Mouse (Mus musculus) neural tube, embryonic 15.5 days (tissue): Measurements from ENCODE around the gene Eprs. TPM values are rescaled to one million over a fixed set of nuclear protein-coding genes. Genes with fewer than 3 reads are reported as not detected.

Source experiments
- ATAC-seq: fragments of 200-750 bp; cut with Nextera tagmentation; 2 replicates; pipeline ENCODE4 v1.8.0; 2017; ENCODE audit warnings: mild to moderate bottlenecking, moderate TSS enrichment, moderate library complexity; ENCODE audit not compliant: low FRiP score
- H3K27ac ChIP-seq: fragments of 300-500 bp; sonication (generic); replicated peaks from 2 replicates; pipeline ENCODE4 v1.5.1; 2015; ENCODE audit warnings: mild to moderate bottlenecking, inconsistent platforms
- H3K27me3 ChIP-seq: fragments of 300-500 bp; sonication (generic); replicated peaks from 2 replicates; pipeline ENCODE4 v1.6.1; 2015; ENCODE audit warnings: inconsistent platforms
- H3K36me3 ChIP-seq: fragments of 300-500 bp; sonication (generic); 2 replicates; pipeline ENCODE4 v1.6.1; 2015; ENCODE audit warnings: inconsistent platforms
- H3K4me1 ChIP-seq: fragments of 300-500 bp; sonication (generic); 2 replicates; pipeline ENCODE4 v1.6.1; 2015; ENCODE audit warnings: inconsistent platforms
- H3K4me2 ChIP-seq: fragments of 300-500 bp; sonication (generic); 2 replicates; pipeline ENCODE4 v1.6.1; 2015; ENCODE audit warnings: inconsistent platforms, mild to moderate bottlenecking, moderate library complexity
- H3K4me3 ChIP-seq: fragments of 300-500 bp; sonication (generic); replicated peaks from 2 replicates; pipeline ENCODE4 v1.5.1; 2015; ENCODE audit warnings: mild to moderate bottlenecking, inconsistent platforms
- H3K9ac ChIP-seq: fragments of 300-500 bp; sonication (generic); replicated peaks from 2 replicates; pipeline ENCODE4 v1.6.1; 2015; ENCODE audit warnings: mild to moderate bottlenecking, inconsistent platforms
- H3K9me3 ChIP-seq: fragments of 300-500 bp; sonication (generic); replicated peaks from 2 replicates; pipeline ENCODE4 v1.6.1; 2016; ENCODE audit warnings: inconsistent platforms
- WGBS: fragments of 180-500 bp; shearing (Covaris S2); methylation state at CpG from one replicate; pipeline ENCODE4 v1.1.7; 2015; ENCODE audit warnings: mixed read lengths; 5-methylcytosine and 5-hydroxymethylcytosine counted together
- polyA plus RNA-seq: library from polyadenylated mRNA; unstranded; fragments of >200 nt; fragmentation: Nextera tagmentation; extraction: Ambion mirVana; gene quantifications from 2 replicates; pipeline ENCODE4 v1.2.1, GENCODE M21; 2015

Eprs gene
- polyA plus RNA-seq, 1 experiment from 2014 or later, result 134 TPM

GRCm38 (mm10) chr1:185335231-185335765 lies 27.5 kb upstream of the Eprs start:
- 68% methylated on average over 6 of the region's 6 CpGs for WGBS
- ATAC-seq, result no peak

GRCm38 (mm10) chr1:185336535-185336934 lies 26.3 kb upstream of the Eprs start:
- Histone ChIP-seq H3K4me2 (no peak overlapping the region), H3K4me1 (peaks cover 28% of the 10 kb centered on the region), H3K9me3 (no peaks in the 10 kb centered on the region), H3K36me3 (peaks cover 25% of the 10 kb centered on the region), H3K9ac (no peak overlapping the region), H3K4me3 (no peak overlapping the region), H3K27me3 (no peaks in the 10 kb centered on the region), H3K27ac (no peak overlapping the region)
- ATAC-seq, result no peak
- 35% methylated on average over 3 of the region's 3 CpGs for WGBS

More at GRCm38 (mm10) chr1:185335231-185335765, 27.5 kb upstream of the Eprs start:
- Histone ChIP-seq H3K4me3 (no peak overlapping the region), H3K27me3 (no peaks in the 10 kb centered on the region), H3K4me1 (peaks cover 32% of the 10 kb centered on the region), H3K9me3 (no peaks in the 10 kb centered on the region), H3K9ac (no peak overlapping the region), H3K27ac (no peak overlapping the region), H3K4me2 (no peak overlapping the region), H3K36me3 (peaks cover 14% of the 10 kb centered on the region)

- 82% methylated on average over 4 of the region's 4 CpGs for WGBS
These were observed 20.4 kb upstream of the Eprs start for GRCm38 (mm10) chr1:185342441-185342840.

GRCm38 (mm10) chr1:185343422-185343821 lies 19.4 kb upstream of the Eprs start:
- Histone ChIP-seq H3K9ac (no peak overlapping the region), H3K27ac (no peak overlapping the region), H3K4me3 (no peak overlapping the region), H3K27me3 (no peaks in the 10 kb centered on the region), H3K4me1 (no peaks in the 10 kb centered on the region), H3K4me2 (no peak overlapping the region), H3K9me3 (no peaks in the 10 kb centered on the region), H3K36me3 (peaks cover 88% of the 10 kb centered on the region)
- no peak for ATAC-seq
- 85% methylated on average over 8 of the region's 8 CpGs for WGBS

More at GRCm38 (mm10) chr1:185342441-185342840, 20.4 kb upstream of the Eprs start:
- Histone ChIP-seq H3K9me3 (no peaks in the 10 kb centered on the region), H3K4me3 (no peak overlapping the region), H3K27ac (no peak overlapping the region), H3K4me2 (no peak overlapping the region), H3K27me3 (no peaks in the 10 kb centered on the region), H3K4me1 (no peaks in the 10 kb centered on the region), H3K9ac (no peak overlapping the region), H3K36me3 (peaks cover 79% of the 10 kb centered on the region)
- ATAC-seq, result no peak

GRCm38 (mm10) chr1:185346188-185346587 lies 16.7 kb upstream of the Eprs start:
- H3K4me2 ChIP-seq, result no peak overlapping the region
- H3K27me3 ChIP-seq, result no peaks in the 10 kb centered on the region
- H3K4me3 ChIP-seq, result no peak overlapping the region
- H3K27ac ChIP-seq, result no peak overlapping the region
- ATAC-seq, result no peak
- H3K9me3 ChIP-seq, result no peaks in the 10 kb centered on the region
- H3K4me1 ChIP-seq, result no peaks in the 10 kb centered on the region
- no peak overlapping the region for H3K9ac ChIP-seq
- H3K36me3 ChIP-seq, result peaks cover 93% of the 10 kb centered on the region
- 72% methylated on average over 10 of the region's 10 CpGs for WGBS

- H3K4me2 ChIP-seq, result no peak overlapping the region
- H3K4me1 ChIP-seq, result no peaks in the 10 kb centered on the region
- no peak overlapping the region for H3K27ac ChIP-seq
- no peaks in the 10 kb centered on the region for H3K9me3 ChIP-seq
- peaks cover 87% of the 10 kb centered on the region for H3K36me3 ChIP-seq
- no peaks in the 10 kb centered on the region for H3K27me3 ChIP-seq
- no peak overlapping the region for H3K4me3 ChIP-seq
- H3K9ac ChIP-seq, result no peak overlapping the region
- WGBS, result 95% methylated on average over 14 of the region's 14 CpGs
- ATAC-seq, result no peak
These were observed 13.1 kb upstream of the Eprs start for GRCm38 (mm10) chr1:185349741-185350140.

GRCm38 (mm10) chr1:185350611-185351010 lies 12.2 kb upstream of the Eprs start:
- no peak for ATAC-seq
- H3K36me3 ChIP-seq, result peaks cover 87% of the 10 kb centered on the region
- no peaks in the 10 kb centered on the region for H3K4me1 ChIP-seq
- WGBS, result 91% methylated on average over 4 of the region's 4 CpGs
- H3K4me2 ChIP-seq, result no peak overlapping the region
- no peaks in the 10 kb centered on the region for H3K27me3 ChIP-seq
- H3K27ac ChIP-seq, result no peak overlapping the region
- H3K4me3 ChIP-seq, result no peak overlapping the region
- no peaks in the 10 kb centered on the region for H3K9me3 ChIP-seq
- H3K9ac ChIP-seq, result no peak overlapping the region

- Histone ChIP-seq H3K9me3 (no peaks in the 10 kb centered on the region), H3K4me1 (no peaks in the 10 kb centered on the region), H3K27me3 (no peaks in the 10 kb centered on the region), H3K9ac (no peak overlapping the region), H3K4me2 (no peak overlapping the region), H3K36me3 (peaks cover 85% of the 10 kb centered on the region), H3K27ac (no peak overlapping the region), H3K4me3 (no peak overlapping the region)
- WGBS, result 97% methylated on average over 12 of the region's 12 CpGs
- ATAC-seq, result no peak
These were observed 10.7 kb upstream of the Eprs start for GRCm38 (mm10) chr1:185352151-185352550.

GRCm38 (mm10) chr1:185353351-185353750 lies 9.5 kb upstream of the Eprs start:
- Histone ChIP-seq H3K27ac (no peak overlapping the region), H3K4me1 (no peaks in the 10 kb centered on the region), H3K9me3 (no peaks in the 10 kb centered on the region), H3K27me3 (no peaks in the 10 kb centered on the region), H3K36me3 (peaks cover 82% of the 10 kb centered on the region), H3K4me2 (no peak overlapping the region), H3K9ac (no peak overlapping the region), H3K4me3 (no peak overlapping the region)
- ATAC-seq, result no peak
- WGBS, result 96% methylated on average over 8 of the region's 8 CpGs

- Histone ChIP-seq H3K36me3 (peaks cover 70% of the 10 kb centered on the region), H3K27ac (no peak overlapping the region), H3K9ac (no peak overlapping the region), H3K4me3 (no peak overlapping the region), H3K27me3 (no peaks in the 10 kb centered on the region), H3K4me2 (no peak overlapping the region), H3K9me3 (no peaks in the 10 kb centered on the region), H3K4me1 (no peaks in the 10 kb centered on the region)
- WGBS, result 86% methylated on average over 4 of the region's 4 CpGs
- no peak for ATAC-seq
These were observed 8.1 kb upstream of the Eprs start for GRCm38 (mm10) chr1:185354731-185355130.

- Histone ChIP-seq H3K4me3 (no peak overlapping the region), H3K4me1 (no peaks in the 10 kb centered on the region), H3K36me3 (peaks cover 55% of the 10 kb centered on the region), H3K9me3 (no peaks in the 10 kb centered on the region), H3K27me3 (no peaks in the 10 kb centered on the region), H3K9ac (no peak overlapping the region), H3K27ac (no peak overlapping the region), H3K4me2 (no peak overlapping the region)
- no peak for ATAC-seq
- WGBS, result 94% methylated on average over 8 of the region's 8 CpGs
These were observed 6.6 kb upstream of the Eprs start for GRCm38 (mm10) chr1:185356246-185356645.

GRCm38 (mm10) chr1:185358211-185358610 lies 4.6 kb upstream of the Eprs start:
- Histone ChIP-seq H3K4me3 (no peak overlapping the region), H3K27ac (no peak overlapping the region), H3K27me3 (no peaks in the 10 kb centered on the region), H3K36me3 (peaks cover 39% of the 10 kb centered on the region), H3K4me2 (no peak overlapping the region), H3K9ac (no peak overlapping the region), H3K9me3 (no peaks in the 10 kb centered on the region), H3K4me1 (peaks cover 9% of the 10 kb centered on the region)
- WGBS, result 89% methylated on average over 4 of the region's 4 CpGs
- ATAC-seq, result no peak
